Mouse (Mus musculus) liver, postnatal 0 days (tissue): ENCODE data around the gene Oprl1.

Source experiments
- CTCF ChIP-seq: sonication (generic); IDR thresholded peaks from 2 replicates; pipeline ENCODE4 v1.5.1; 2016; ENCODE audit warnings: antibody characterized with exemption, low read depth
- EP300 ChIP-seq: IDR thresholded peaks from 2 replicates; pipeline ENCODE4 v1.6.1; 2016; ENCODE audit warnings: antibody characterized with exemption, low read depth, mild to moderate bottlenecking

DNA sequence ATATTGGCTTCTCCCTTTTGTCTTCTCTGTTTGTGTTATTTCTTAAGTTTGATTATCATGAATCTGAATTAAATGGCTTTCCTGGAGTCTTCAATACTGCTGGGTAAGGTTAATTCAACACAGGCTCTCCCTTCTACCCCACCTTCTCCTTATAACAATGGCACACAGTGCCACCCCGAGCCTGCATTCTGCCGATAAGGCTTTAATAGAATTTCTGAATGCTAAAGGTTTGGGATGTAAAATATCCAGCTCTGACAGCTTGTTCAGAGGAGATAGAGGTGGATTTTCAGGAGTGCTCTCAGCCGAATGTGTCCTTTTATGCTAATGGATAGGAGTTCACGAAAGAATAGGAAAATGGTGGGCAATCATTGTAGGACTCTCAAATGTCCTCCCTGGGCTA lies 50.4 kb downstream of the Oprl1 start:
- TF ChIP-seq CTCF (no peak), EP300 (no peak)
